Mouse (Mus musculus) CD8-positive naive resting alpha-beta T cell, adult 2 months (primary cell): ENCODE data around the gene Kcnma1.

Experiments used
- DNase-seq, 2 experiments: peaks; one replicate each; pipeline ENCODE4 v3.0.0; 2022; ENCODE audit warnings: low read depth in 2 of 2, low spot score in 2 of 2

The Kcnma1 gene

DNA sequence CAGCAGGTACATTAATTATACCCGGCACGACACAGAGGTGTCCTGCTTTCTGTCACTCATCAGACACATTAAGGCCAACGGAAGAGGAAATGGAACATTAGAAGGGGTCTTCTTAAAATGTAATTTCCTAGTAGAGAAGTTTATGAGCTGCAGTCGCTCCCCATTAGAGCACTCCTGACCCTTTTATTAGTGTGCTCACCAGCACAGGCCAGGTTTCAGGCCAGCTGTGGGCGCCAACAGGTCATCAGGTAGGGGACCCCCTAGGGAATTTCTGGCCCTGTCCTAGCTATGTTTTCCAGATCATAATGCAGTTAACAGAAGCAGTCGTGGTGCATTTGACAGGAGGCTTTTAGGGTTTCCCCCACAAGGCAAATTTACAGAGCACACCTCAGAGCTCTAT is 472.2 kb downstream of the Kcnma1 start:
- DNase-seq, result no peak

DNA sequence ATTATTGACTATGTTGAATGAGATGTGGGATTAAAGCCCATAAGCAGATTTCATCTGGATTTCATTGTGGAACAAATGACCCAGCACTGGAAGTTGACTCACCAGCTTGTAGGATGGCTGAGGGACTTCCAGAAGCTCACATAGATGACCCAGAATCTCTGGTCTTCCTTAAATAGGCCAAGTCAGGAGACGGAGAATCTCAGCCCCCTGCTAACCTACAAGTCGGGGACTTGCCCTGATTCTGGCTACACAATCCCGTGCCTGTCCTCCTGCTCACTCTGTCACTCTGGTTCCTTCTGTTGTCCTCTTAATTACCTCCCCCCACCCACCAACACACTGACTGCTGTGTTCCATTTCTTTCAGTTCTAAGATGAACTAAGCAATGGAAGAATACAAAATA is 474.7 kb downstream of the Kcnma1 start:
- DNase-seq, result no peak

DNA sequence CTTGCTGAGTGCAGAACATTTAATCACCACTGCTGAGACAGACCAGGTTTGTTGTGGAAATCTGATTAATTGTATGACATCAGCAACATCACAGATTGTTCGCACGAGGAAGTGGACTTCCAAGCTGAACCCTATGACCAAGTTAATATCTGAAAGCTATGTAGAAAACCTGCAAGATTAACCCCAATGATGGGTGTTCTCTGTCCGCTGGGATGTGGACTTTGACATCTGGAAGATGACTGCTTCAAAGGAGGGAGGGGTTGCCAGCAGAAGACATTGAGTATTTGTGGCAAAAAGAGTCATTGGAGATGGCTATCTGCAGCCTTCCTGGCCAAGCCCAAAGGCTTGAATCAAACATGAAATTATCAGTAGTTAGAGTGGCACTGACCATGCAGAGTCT is 480.9 kb downstream of the Kcnma1 start:
- DNase-seq, result no peak

DNA sequence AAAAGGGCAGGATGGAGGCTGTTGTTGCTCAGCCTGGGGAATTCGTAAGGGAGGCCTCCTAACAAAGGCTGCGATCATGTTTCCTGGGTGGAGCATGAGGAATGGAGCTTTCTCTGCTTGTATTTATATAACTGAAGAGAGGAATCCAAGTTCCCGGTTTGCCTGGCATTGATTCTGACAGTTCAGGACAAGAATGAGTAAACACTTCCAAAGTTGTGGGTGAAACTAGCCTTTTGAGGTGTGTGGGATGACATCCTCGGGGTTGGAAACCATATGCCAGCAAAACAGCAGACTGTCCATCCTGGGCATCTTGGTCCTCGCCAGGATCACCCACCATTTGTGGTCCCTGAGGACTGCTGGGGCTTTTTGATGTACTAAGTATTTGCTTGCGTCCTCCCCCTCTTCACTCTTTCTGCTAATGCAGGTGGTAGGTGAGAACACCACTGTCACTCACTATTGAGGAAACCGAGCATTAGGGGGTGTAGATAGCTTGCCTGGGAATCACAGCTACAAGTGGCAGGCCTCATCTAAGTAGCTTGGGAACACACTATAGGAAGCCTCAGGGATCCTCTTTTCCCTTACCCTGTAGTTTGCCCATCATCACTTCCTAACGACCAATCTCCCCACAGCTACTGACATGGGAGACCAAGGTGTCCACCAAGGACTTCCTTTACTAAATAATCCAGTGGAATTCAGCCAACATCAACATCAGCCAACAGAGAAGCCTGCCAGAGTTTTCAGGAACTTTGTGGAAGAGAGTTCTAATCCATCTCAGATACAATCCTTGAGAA is 482.4 kb downstream of the Kcnma1 start:
- DNase-seq, result no peak

DNA sequence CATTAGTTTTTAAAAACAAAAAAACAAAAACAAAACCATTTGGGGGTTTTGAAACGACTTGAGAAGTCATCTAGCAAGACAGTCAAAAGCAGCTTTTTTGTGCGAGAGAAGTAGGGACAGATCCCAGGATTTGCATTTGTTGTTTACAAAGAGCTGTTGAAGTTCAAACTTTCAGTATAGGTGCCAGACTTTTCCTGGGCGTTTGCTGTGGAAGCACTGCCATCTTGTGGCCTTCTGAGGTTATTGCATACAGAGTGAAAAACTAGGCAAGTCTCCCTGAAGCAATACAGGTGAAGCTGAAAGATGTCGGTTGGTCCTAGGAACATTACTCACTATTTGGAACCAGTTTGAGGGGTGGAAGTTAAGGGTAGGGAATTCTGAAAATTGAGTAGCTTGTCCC is 484.6 kb downstream of the Kcnma1 start:
- peak; percentile 16 to 34 for DNase-seq

DNA sequence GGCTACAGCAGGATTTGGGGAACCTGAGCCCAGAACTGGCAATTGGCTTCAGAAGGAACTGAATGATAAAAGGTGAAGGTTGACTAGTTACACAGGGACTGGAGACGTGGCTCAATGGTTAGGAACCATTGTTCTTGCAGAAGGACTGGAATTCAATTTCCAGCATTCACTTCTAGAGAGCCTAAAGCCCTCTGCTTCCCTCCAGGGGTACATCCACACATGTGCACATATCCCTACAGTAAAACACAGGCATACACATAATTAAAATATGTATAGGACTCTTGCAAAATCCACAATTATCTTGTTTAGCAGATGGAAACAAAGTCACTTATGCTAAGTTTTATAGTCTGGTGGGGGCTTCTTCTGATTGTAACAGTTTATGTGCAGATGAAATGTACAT is 485.1 kb downstream of the Kcnma1 start:
- DNase-seq, result no peak

DNA sequence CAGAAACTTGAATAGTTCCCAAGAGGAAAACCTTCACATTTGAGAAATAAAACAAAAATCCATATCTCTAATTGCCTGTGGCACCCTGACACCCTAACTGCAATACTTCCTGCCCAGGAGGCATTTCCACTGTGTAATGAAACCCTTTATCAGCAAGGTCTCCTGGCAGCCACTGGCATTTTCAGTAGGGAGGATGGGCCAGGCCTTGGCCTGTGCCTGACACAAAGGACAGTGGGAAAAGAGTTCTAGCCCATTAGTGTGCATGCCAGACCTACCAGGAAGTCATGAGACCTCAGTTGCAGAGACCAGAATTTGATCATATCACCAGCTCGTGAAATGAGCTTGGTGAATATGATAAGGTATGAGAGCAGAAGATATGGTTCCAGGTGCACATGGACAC is 488.4 kb downstream of the Kcnma1 start:
- no peak for DNase-seq

DNA sequence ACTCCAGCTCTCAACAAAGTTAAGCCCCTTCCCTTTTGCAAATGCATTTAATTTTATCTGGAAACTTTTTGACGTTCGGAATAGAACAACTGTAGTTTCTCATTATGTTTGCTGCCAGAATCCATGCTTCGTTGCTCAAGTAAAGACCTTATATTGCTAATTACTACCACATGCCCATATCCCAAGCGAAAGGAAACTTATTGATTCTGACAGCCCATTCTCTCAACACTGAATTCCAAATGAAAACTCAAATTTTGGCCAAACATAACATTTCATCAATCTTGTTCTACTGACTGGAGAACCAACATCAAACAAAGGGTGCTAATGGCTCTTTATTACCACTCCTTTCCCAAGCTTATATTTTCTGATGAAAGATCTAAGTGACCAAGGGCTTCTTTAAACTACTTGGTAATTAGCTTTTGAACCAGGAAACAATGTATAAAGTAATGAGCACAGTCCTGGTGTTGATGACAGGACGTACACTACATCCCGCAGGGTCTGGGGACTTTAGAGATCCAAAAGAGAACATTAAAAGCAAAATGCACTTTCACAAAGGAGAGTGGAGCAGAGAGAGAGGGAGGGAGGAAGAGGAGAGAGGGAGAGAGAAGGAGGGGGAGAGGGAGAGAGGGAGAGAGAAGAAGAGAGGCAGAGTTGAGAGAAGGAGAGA is 490.3 kb downstream of the Kcnma1 start:
- no peak for DNase-seq

DNA sequence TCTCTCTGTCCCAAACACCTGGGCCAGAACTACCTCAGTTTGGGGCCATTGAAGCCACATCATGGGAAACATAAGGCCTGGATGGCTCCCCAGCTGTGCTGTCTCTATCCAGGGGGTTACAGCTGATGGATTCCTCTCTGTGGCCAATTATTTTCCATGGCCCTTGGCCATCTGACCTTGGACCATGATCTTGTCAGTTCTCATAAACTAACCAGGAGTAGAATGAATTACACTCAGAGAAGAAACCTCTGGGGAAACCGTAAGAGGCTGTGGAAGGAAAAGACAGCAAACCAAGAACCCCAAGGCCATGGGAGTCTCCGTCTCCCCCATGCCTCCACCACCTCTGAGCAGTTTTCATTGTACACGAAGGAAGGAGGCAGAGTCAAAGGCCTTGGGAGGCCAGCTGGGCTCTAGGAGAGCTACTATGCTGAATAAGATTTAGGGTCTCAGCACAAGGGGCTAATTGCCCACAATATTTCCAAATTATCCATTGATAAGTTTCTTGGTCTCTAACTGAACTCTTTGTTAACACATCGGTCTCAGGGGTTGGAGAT is 491.6 kb downstream of the Kcnma1 start:
- no peak for DNase-seq

DNA sequence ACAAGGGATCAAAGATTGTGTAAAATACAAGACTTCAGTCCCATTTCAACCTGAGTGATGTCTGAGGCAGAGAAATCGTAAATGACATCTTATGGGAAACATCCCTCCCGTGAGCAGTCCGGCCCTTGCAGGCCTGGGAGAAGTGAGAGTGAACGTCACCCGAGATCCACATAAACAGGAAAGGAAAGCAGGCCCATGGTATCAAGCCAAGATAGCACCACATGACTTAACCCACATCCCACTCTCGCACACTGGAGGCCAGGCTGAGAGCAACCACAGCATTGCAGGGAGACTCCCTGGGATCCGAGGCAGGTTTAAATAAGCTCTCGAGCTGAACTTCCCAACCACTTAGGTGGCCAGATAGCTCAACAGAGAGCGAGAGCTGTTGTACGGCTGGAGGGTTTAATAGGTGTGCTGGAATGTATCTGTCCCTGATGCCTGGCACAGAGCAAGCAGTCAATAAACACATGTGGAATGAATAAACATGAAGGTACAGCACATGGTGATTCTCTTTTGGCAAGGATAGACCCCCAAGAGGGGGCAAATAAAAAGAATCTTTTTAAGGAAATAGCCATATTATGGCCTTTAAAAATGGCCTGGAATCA is 493.1 kb downstream of the Kcnma1 start:
- no peak for DNase-seq

DNA sequence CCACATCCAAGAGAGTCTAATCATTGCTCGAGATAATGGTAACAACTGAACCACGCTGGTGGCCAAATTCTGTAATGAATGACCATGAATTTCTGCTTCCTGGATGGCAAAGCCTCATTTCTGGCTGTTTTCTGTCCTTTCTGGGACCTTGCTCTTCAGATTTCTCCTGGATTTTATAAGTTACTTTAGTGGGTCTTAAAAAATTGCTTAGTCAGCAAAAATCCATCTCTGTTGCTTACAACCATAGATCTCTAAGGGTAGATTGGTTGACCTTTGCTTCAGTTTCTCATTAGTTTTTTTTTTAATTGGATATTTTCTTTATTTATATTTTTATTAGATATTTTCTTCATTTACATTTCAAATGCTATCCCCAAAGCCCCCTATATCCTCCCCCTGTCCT is 496.9 kb downstream of the Kcnma1 start:
- DNase-seq, result no peak

DNA sequence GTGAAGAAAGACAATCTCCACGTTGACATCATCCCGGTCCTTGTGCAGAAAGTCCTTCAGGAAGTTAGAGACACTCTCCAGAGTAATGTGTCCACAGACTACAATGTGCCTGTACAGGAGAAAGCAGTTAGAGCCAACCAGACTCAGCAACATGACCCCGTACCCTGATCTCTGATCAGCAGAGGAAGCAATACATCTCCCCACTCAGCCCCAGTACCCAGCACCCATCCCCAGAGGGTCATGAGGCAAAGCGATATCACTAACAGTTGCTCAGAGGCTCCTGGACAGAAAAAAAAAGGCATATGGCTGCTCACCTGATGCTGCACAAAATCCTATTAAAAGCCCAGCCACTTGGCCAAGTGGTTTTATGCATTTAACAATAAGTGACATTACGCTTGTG is 504.5 kb downstream of the Kcnma1 start:
- no peak for DNase-seq

DNA sequence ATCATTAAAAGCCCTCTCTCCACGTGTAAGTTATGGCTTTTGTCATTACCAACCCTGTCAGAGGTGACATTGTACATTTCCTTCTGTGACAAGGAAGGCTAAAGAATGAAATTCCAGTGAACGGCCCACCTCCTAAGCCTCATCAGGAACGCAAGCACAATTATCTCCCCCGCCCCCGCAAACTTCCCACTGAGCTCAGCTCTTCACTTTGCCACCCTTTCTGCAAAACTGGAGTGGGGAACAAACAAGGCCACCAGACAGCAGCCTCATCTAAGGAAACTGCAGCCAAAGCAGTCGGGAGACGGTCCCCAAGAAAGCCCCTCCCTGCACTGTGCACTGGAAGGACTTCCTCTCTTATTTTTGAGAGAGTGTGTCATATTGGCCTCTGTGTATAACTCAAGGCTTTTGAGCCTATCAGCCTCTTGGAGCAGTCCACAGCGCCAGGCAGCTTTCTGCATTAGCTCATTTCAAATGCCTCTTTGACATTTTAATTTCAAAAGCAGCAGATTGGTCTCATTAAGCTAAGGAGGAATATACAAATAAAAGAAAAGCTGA is 512.0 kb downstream of the Kcnma1 start:
- no peak for DNase-seq

DNA sequence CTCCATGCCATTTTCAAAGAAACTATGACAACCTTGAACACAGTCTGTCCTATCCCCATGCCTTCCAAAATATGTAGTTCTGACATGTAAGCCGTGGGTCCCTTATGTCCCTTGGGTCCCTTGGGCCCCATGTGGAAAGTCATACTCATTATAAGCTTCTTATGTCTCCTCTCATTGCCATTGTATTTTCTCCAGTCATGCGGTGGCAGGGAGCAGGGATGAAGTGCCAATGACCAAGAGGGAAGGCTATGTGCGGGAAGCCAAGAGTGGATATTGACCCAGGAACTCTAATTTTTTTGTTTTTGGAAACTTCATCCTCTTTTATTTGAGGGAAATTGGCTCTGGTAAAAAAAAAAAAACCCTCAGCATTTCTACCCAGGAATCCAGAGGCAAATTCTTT is 517.5 kb downstream of the Kcnma1 start:
- no peak for DNase-seq

DNA sequence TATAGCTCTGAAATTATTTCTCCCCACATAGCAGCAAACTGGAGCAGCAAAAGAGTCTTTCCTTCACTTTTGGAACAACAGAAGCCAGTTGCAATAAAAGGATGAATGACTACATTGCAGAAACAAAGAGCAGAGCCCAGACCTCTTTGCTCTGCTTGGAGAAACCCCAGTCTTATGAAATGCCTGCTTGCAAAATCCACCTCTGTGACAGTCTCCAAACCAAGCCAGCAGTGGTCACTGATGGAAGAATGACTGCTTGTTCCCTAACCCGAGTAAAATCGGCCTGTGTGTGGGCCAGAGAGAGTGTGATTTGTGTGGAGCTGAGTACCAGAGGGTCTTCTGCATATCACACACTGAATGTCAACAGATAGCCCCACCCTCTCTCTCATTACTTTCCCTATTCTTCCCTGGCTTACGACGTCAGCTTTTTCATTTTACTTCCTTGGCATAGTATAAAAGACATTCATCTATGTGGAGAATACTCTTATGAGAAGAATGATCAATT is 518.0 kb downstream of the Kcnma1 start:
- DNase-seq, result no peak

DNA sequence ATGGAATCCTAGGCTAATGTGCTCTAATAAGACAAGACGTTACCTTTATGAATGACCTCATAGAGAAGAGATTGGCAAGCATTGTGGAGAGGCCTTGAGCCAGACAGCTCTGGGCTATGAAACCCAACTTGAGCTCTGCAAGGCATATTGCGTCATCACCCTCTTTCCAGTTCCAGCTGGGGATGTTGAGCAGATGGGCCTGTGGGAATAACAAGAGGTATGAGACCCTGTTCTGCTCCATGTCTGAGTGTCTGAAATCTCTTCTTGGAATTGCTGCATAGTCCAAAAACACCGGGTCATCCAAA is 519.8 kb downstream of the Kcnma1 start:
- no peak for DNase-seq

DNA sequence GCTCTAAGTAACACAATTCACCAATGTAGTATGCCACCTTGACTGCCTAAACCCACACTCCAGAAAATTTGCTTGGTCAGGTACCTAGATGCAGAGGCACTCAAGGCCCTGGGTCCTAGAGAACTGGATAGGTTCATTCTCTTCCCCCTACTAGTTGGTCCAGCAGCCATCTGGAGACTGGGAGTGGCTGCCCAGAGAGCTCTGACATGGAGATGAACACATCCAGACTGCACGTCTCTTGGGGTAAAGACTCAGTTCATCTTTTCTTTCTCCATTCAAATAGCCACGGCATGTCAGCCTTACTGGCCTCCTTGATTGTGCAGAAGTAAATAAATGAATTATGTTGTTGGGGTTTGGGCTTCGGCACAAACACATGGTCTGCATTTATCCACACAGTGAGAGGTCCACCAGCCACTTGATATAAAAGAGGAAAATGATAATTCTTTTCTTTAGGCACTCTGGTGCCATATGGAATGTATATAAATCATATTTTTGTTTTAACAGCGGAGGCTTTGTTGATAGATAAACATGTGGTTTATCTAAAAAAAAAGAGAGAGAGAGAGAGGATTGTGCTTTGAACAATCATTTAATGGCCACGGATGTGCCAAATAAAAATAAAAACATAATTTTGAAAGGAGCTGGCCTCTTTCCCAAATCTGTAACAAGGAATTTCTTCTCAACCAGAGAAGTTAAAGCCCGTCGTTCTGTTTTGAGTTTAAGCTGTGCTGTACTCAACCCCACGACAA is 520.4 kb downstream of the Kcnma1 start:
- DNase-seq, result no peak

DNA sequence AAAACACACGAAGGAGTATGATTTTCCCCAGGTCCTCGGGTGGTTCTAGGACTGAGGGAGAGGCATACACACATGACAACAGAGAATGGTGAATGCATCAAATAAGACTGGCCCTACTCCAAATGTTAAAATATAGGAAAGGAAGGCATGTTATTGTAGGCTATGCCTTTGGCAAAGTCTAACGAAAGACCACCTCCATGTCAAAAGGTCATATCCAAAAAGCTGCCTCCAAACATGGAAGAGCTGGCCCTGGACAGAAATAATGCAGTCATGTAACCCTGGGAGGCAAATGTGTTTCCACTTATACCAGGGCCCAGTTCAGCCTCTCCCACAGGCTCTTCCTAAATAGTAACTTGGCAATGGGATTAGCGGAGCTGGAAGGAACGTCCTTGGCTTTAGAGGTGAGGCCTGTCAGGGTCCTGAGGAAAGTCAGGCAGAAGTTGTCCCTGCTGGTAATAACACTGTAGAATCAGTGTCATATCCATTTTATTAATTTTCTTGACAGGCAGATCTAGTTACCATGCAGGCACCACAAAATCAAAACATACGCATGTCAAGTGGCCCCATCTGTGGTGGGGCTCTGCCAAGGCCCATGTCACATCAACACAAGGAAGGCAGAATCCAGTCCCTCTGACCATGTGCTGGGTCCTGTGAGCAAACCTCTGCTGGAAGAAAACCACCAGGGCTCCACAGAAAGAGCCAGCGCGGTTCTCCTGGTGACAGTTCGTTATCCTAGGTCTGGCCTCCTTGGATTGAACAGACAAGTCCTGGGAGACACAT is 521.5 kb downstream of the Kcnma1 start:
- DNase-seq, result no peak

DNA sequence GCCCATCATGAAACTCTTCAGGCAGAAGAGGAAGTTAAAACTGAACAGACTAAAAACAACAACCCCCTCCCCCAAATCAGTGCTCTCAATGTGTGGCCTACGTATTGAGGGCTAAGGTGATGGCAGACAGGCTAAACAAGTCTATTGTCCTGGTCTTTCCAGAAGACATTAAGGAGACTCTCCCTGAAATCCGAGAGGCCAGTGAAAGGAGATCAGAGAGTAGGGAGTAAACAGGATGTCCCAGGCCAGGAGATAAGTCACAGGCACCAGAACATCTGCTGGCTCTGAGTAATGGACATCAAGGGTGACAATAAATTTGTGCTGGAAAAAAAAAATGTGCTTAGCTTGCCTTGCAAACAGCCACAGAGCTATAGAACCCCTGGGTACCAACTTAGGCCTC is 522.9 kb downstream of the Kcnma1 start:
- DNase-seq, result no peak

DNA sequence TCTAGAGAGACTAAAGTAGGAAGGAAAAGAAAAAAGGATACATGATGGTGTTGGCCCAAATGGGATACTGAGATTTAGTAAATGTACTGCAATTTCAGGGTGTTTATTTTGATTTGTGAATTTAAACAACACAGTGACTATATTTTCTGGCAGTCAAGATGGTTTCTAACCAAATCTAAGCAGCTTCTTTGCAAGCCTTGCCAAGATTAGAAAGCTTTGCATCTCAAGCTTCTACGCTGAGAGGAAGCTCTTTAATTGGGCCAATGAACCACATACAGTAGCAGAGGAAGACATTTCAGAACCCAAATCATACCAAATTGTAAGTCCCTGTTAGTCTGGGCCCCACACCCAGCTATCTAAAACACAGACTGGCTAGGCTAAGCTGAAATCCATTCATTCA is 527.6 kb downstream of the Kcnma1 start:
- no peak for DNase-seq
